Mouse (Mus musculus) lung, embryonic 16.5 days (tissue): Measurements from ENCODE around the gene Hoxb5. TPM values are rescaled to one million over a fixed set of nuclear protein-coding genes. Genes with fewer than 3 reads are reported as not detected.
A peak's percentile ranks its signal among the peaks of the same experiment; 100 is the strongest.

Source experiments
- ATAC-seq: fragments of 200-750 bp; cut with Nextera tagmentation; 2 replicates; pipeline ENCODE4 v1.8.0; 2017; ENCODE audit warnings: low read depth, mild to moderate bottlenecking, moderate library complexity
- H3K27ac ChIP-seq: fragments of 300-500 bp; sonication (generic); 2 replicates; pipeline ENCODE4 v1.5.1; 2014; ENCODE audit warnings: mild to moderate bottlenecking, control low read depth, low read length
- H3K27me3 ChIP-seq: fragments of 300-500 bp; sonication (generic); 2 replicates; pipeline ENCODE4 v1.6.1; 2014; ENCODE audit warnings: low read depth, low read length, mixed read lengths; ENCODE audit not compliant: control insufficient read depth, insufficient read depth
- H3K36me3 ChIP-seq: fragments of 300-500 bp; sonication (generic); 2 replicates; pipeline ENCODE4 v1.6.1; 2014; ENCODE audit warnings: low read length; ENCODE audit not compliant: control insufficient read depth, insufficient read depth
- H3K4me1 ChIP-seq: fragments of 300-500 bp; sonication (generic); replicated peaks from 2 replicates; pipeline ENCODE4 v1.6.1; 2014; ENCODE audit warnings: low read length, mixed read lengths; ENCODE audit not compliant: control insufficient read depth, insufficient read depth
- H3K4me2 ChIP-seq: fragments of 300-500 bp; sonication (generic); 2 replicates; pipeline ENCODE4 v1.6.1; 2014; ENCODE audit warnings: low read depth, low read length, control low read depth
- H3K4me3 ChIP-seq: fragments of 300-500 bp; sonication (generic); 2 replicates; pipeline ENCODE4 v1.5.1; 2014; ENCODE audit warnings: mild to moderate bottlenecking, low read length, control low read depth
- H3K9ac ChIP-seq: fragments of 300-500 bp; sonication (generic); 2 replicates; pipeline ENCODE4 v1.6.1; 2014; ENCODE audit warnings: low read length, control low read depth
- H3K9me3 ChIP-seq: fragments of 300-500 bp; sonication (generic); 2 replicates; pipeline ENCODE4 v1.6.1; 2016; ENCODE audit warnings: low read length; ENCODE audit not compliant: control insufficient read depth
- WGBS: fragments of 180-500 bp; shearing (Covaris S2); extraction: QIAGEN DNeasy Blood & Tissue Kit; methylation state at CpG from one replicate; pipeline ENCODE4 v1.1.7; 2014; 5-methylcytosine and 5-hydroxymethylcytosine counted together
- polyA plus RNA-seq: library from polyadenylated mRNA; unstranded; fragments of >200 nt; fragmentation: Nextera tagmentation; extraction: Ambion mirVana; gene quantifications from 2 replicates; pipeline ENCODE4 v1.2.1, GENCODE M21; 2015

Hoxb5 gene
- polyA plus RNA-seq, 1 experiment from 2014 or later: 46.6 TPM

GRCm38 (mm10) chr11:96314671-96315343, 11.7 kb downstream of the Hoxb5 start:
- peaks cover 4% of the 10 kb centered on the region; the same call in 1 of the 2 replicates for H3K4me1 ChIP-seq
- H3K4me3 ChIP-seq: peak overlapping the region; percentile 53
- peak overlapping the region; percentile 79 for H3K4me2 ChIP-seq
- no peaks in the 10 kb centered on the region for H3K36me3 ChIP-seq
- peak overlapping the region; percentile 72 for H3K9ac ChIP-seq
- 2% methylated on average over 34 of the region's 34 CpGs for WGBS
- ATAC-seq: no peak
- H3K27me3 ChIP-seq: peaks cover 41% of the 10 kb centered on the region
- H3K27ac ChIP-seq: peak overlapping the region; percentile 92
- no peaks in the 10 kb centered on the region for H3K9me3 ChIP-seq

- Histone ChIP-seq H3K4me3 (peak overlapping the region; percentile 53), H3K36me3 (no peaks in the 10 kb centered on the region), H3K27me3 (peaks cover 38% of the 10 kb centered on the region), H3K9ac (peak overlapping the region; percentile 72), H3K4me2 (peak overlapping the region; percentile 79), H3K27ac (peak overlapping the region; percentile 92), H3K9me3 (no peaks in the 10 kb centered on the region), H3K4me1 (0 out of 2 replicates have a peak, but pooled peaks cover 2% of the 10 kb centered on the region)
- no peak for ATAC-seq
- 6% methylated on average over 5 of the region's 5 CpGs for WGBS
Observed at GRCm38 (mm10) chr11:96315344-96315681, 12.2 kb downstream of the Hoxb5 start.

- Histone ChIP-seq H3K9ac (peak overlapping the region; percentile 78), H3K36me3 (no peaks in the 10 kb centered on the region), H3K27ac (peak overlapping the region; percentile 97), H3K4me3 (peak overlapping the region; percentile 62), H3K4me1 (0 out of 2 replicates have a peak, but pooled peaks cover 2% of the 10 kb centered on the region), H3K4me2 (peak overlapping the region; percentile 79), H3K9me3 (no peaks in the 10 kb centered on the region), H3K27me3 (peaks cover 34% of the 10 kb centered on the region)
- no peak for ATAC-seq
- WGBS: 10% methylated on average over 18 of the region's 18 CpGs
Observed at GRCm38 (mm10) chr11:96316696-96317607, 13.8 kb downstream of the Hoxb5 start.

- Histone ChIP-seq H3K9ac (peak within 1 kb of the TSS; percentile 87), H3K4me3 (peak within 1 kb of the TSS; percentile 62), H3K27ac (peak within 1 kb of the TSS; percentile 97), H3K4me1 (no peaks in the 10 kb centered on the region), H3K27me3 (peaks cover 37% of the 10 kb centered on the region), H3K4me2 (peak within 1 kb of the TSS; percentile 79), H3K36me3 (no peaks in the 10 kb centered on the region), H3K9me3 (no peaks in the 10 kb centered on the region)
- WGBS: 3% methylated on average over 28 of the region's 28 CpGs
- peak; percentile 4; the same call in 1 of the 2 replicates for ATAC-seq
Observed at GRCm38 (mm10) chr11:96317608-96318367, 14.7 kb downstream of the Hoxb5 start, which contains the start of gene Hoxb4. Gene Hoxb4 (plus strand): TSS chr11:96318267.

DNA sequence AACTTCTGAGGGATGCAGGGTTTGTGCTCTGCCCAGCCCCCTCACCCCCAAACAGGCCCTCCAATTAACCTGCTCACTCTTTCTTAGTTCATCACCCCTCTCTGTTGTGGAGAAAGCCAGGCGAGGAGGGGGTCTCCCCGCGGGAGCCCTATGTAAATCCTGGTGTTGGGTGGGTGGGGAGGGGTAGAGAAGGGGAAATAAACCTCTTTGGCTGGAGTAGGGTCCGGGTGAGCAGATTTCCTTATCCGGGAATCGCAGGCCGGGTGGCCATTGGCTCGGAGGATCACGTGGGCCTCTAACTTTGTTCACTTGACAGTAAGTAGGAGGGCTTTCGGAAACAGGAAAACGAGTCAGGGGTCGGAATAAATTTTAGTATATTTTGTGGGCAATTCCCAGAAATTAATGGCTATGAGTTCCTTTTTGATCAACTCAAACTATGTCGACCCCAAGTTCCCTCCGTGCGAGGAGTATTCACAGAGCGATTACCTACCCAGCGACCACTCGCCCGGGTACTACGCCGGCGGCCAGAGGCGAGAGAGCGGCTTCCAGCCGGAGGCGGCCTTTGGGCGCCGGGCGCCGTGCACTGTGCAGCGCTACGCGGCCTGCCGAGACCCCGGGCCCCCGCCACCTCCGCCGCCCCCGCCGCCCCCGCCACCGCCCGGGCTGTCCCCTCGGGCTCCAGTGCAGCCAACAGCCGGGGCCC, 15.4 kb downstream of the Hoxb5 start:
- H3K4me2 ChIP-seq: peak overlapping the region; percentile 79
- no peaks in the 10 kb centered on the region for H3K36me3 ChIP-seq

GRCm38 (mm10) chr11:96319071-96319902, 16.2 kb downstream of the Hoxb5 start:
- under 1% methylated on average over 28 of the region's 34 CpGs for WGBS
- Histone ChIP-seq H3K4me2 (peak overlapping the region; percentile 79), H3K36me3 (no peaks in the 10 kb centered on the region), H3K27me3 (peaks cover 28% of the 10 kb centered on the region), H3K27ac (peak overlapping the region; percentile 97), H3K9ac (peak overlapping the region; percentile 87), H3K9me3 (no peaks in the 10 kb centered on the region), H3K4me1 (no peaks in the 10 kb centered on the region), H3K4me3 (peak overlapping the region; percentile 62)
- ATAC-seq: peak; percentile 72

More for the DNA sequence above, 15.4 kb downstream of the Hoxb5 start:
- H3K27me3 ChIP-seq: peaks cover 32% of the 10 kb centered on the region
- peak overlapping the region; percentile 87 for H3K9ac ChIP-seq
- peak; percentile 84 for ATAC-seq
- H3K27ac ChIP-seq: peak overlapping the region; percentile 97
- peak overlapping the region; percentile 62 for H3K4me3 ChIP-seq
- 0% methylated on average over 39 of the region's 45 CpGs for WGBS
- H3K4me1 ChIP-seq: no peaks in the 10 kb centered on the region
- H3K9me3 ChIP-seq: no peaks in the 10 kb centered on the region

DNA sequence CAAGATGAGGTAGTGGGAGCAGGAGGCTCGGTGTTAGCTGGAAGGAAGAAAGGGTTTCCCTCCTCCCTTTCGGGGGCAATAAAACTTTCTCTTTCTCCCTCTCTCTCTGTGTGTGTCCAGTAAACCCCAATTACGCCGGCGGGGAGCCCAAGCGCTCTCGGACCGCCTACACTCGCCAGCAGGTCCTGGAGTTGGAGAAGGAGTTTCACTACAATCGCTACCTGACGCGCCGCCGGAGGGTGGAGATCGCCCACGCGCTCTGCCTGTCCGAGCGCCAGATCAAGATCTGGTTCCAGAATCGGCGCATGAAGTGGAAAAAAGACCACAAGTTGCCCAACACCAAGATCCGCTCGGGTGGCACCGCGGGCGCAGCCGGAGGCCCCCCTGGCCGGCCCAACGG, 16.8 kb downstream of the Hoxb5 start:
- WGBS: 0% methylated on average over 29 of the region's 29 CpGs
- H3K36me3 ChIP-seq: no peaks in the 10 kb centered on the region
- H3K4me2 ChIP-seq: peak overlapping the region; percentile 79
- H3K4me3 ChIP-seq: peak overlapping the region; percentile 62
- peak; percentile 10 for ATAC-seq
- H3K4me1 ChIP-seq: no peaks in the 10 kb centered on the region
- peaks cover 26% of the 10 kb centered on the region for H3K27me3 ChIP-seq
- H3K9me3 ChIP-seq: no peaks in the 10 kb centered on the region
- H3K9ac ChIP-seq: peak overlapping the region; percentile 87
- H3K27ac ChIP-seq: peak overlapping the region; percentile 97

GRCm38 (mm10) chr11:96320688-96321087, 17.6 kb downstream of the Hoxb5 start:
- Histone ChIP-seq H3K27ac (peak overlapping the region; percentile 97), H3K4me1 (no peaks in the 10 kb centered on the region), H3K27me3 (peaks cover 18% of the 10 kb centered on the region), H3K4me2 (peak overlapping the region; percentile 79), H3K4me3 (peak overlapping the region; percentile 62), H3K36me3 (no peaks in the 10 kb centered on the region), H3K9ac (peak overlapping the region; percentile 87), H3K9me3 (no peaks in the 10 kb centered on the region)
- 14% methylated on average over 17 of the region's 17 CpGs for WGBS
- ATAC-seq: no peak
